Mouse (Mus musculus) megakaryocyte progenitor cell, adult 5-6 weeks (primary cell): ENCODE results near the gene Krt80. TPM values are rescaled to one million over a fixed set of nuclear protein-coding genes. Genes with fewer than 3 reads are reported as not detected.

Source experiments
- total RNA-seq, 2 experiments: library from RNA; stranded (forward) in 1 of 2; stranded (reverse) in 1 of 2; fragments of 157-497, 149-512 nt in 1 of 2; fragments of 200-1000 nt in 1 of 2; gene quantifications; 2 replicates each; pipeline versions ENCODE4 v1.2.3 to v1.2.4; 2015 to 2017

The Krt80 gene
- total RNA-seq, 2 experiments from 2014 or later = 0.83 to 3.1 TPM

Other genes starting within 250 kb of the Krt80 start
- 0.27 and 1.1 TPM in 2 replicates for gene Acvrl1, start 241.6 kb downstream of the Krt80 start, total RNA-seq (2015)
- gene Acvrl1, start 241.6 kb downstream of the Krt80 start, total RNA-seq (2017) = 1.6 and 1.7 TPM in 2 replicates
- gene Acvr1b, start 196.1 kb downstream of the Krt80 start, total RNA-seq (2015) = 3.4 and 4.8 TPM in 2 replicates
- 6.4 and 10.3 TPM in 2 replicates for gene Acvr1b, start 196.1 kb downstream of the Krt80 start, total RNA-seq (2017)
- 0.98 and 1.1 TPM in 2 replicates for gene Grasp, start 146.0 kb downstream of the Krt80 start, total RNA-seq (2015)
- gene Grasp, start 146.0 kb downstream of the Krt80 start, total RNA-seq (2017) = 1.00 and 1.1 TPM in 2 replicates
- 6.5 and 11.3 TPM in 2 replicates for gene Nr4a1, start 115.9 kb downstream of the Krt80 start, total RNA-seq (2015)
- gene Nr4a1, start 115.9 kb downstream of the Krt80 start, total RNA-seq (2017) = 7.1 and 7.9 TPM in 2 replicates
- gene Atg101, start 85.9 kb downstream of the Krt80 start, total RNA-seq (2015) = 7.9 and 13.1 TPM in 2 replicates
- gene Atg101, start 85.9 kb downstream of the Krt80 start, total RNA-seq (2017) = 58.6 and 63.5 TPM in 2 replicates
- not detected in 2 replicates for gene 6030408B16Rik, start 77.0 kb downstream of the Krt80 start, total RNA-seq (2015)
- gene 6030408B16Rik, start 77.0 kb downstream of the Krt80 start, total RNA-seq (2017) = not detected in 2 replicates
- gene Krt7, start 40.9 kb upstream of the Krt80 start, total RNA-seq (2015) = 1.1 TPM in 1 of 2 replicates, not detected in the other
- gene Krt7, start 40.9 kb upstream of the Krt80 start, total RNA-seq (2017) = not detected in 2 replicates
- gene Krt87, start 68.6 kb upstream of the Krt80 start, total RNA-seq (2015) = 0.12 TPM in 1 of 2 replicates, not detected in the other
- gene Krt87, start 68.6 kb upstream of the Krt80 start, total RNA-seq (2017) = not detected in 2 replicates
- gene Krt88, start 77.6 kb upstream of the Krt80 start, total RNA-seq (2015) = not detected in 2 replicates
- not detected in 2 replicates for gene Krt88, start 77.6 kb upstream of the Krt80 start, total RNA-seq (2017)
- 0.29 TPM in 1 of 2 replicates, not detected in the other for gene Krt81, start 93.6 kb upstream of the Krt80 start, total RNA-seq (2015)
- not detected in 2 replicates for gene Krt81, start 93.6 kb upstream of the Krt80 start, total RNA-seq (2017)
- not detected in 2 replicates for gene Krt86, start 103.3 kb upstream of the Krt80 start, total RNA-seq (2015)
- gene Krt86, start 103.3 kb upstream of the Krt80 start, total RNA-seq (2017) = not detected in 2 replicates
- gene Krt83, start 121.3 kb upstream of the Krt80 start, total RNA-seq (2015) = not detected in 2 replicates
- gene Krt83, start 121.3 kb upstream of the Krt80 start, total RNA-seq (2017) = 0.37 and 1.1 TPM in 2 replicates
- gene Gm49425, start 147.1 kb upstream of the Krt80 start, total RNA-seq (2015) = 0.64 TPM in 1 of 2 replicates, not detected in the other
- not detected in 2 replicates for gene Gm49425, start 147.1 kb upstream of the Krt80 start, total RNA-seq (2017)
- not detected in 2 replicates for gene Krt84, start 162.7 kb upstream of the Krt80 start, total RNA-seq (2015)
- not detected in 2 replicates for gene Krt84, start 162.7 kb upstream of the Krt80 start, total RNA-seq (2017)
- not detected in 2 replicates for gene Krt82, start 180.5 kb upstream of the Krt80 start, total RNA-seq (2015)
- gene Krt82, start 180.5 kb upstream of the Krt80 start, total RNA-seq (2017) = not detected in 2 replicates
- not detected in 2 replicates for gene Krt90, start 192.8 kb upstream of the Krt80 start, total RNA-seq (2015)
- gene Krt90, start 192.8 kb upstream of the Krt80 start, total RNA-seq (2017) = not detected in 2 replicates
- not detected in 2 replicates for gene Krt75, start 203.7 kb upstream of the Krt80 start, total RNA-seq (2015)
- not detected in 2 replicates for gene Krt75, start 203.7 kb upstream of the Krt80 start, total RNA-seq (2017)